Mouse (Mus musculus) intestine, embryonic 14.5 days (tissue): ENCODE data around the gene Arhgap27. TPM values are rescaled to one million over a fixed set of nuclear protein-coding genes. Genes with fewer than 3 reads are reported as not detected.
A peak's percentile ranks its signal among the peaks of the same experiment; 100 is the strongest.

Experiments used
- ATAC-seq: fragments of 200-750 bp; cut with Nextera tagmentation; replicated peaks from 2 replicates; pipeline ENCODE4 v1.8.0; 2017; ENCODE audit warnings: low read depth, moderate number of reproducible peaks, moderate TSS enrichment, moderate library complexity; ENCODE audit not compliant: low FRiP score, low TSS enrichment
- DNase-seq: peaks from one replicate; pipeline ENCODE4 v3.0.0-alpha.2; 2018; ENCODE audit warnings: low spot score
- H3K27ac ChIP-seq: fragments of 300-500 bp; sonication (generic); 2 replicates; pipeline ENCODE4 v1.5.1; 2014; ENCODE audit warnings: low read depth, mild to moderate bottlenecking, control low read depth
- H3K27me3 ChIP-seq: fragments of 300-500 bp; sonication (generic); replicated peaks from 2 replicates; pipeline ENCODE4 v1.6.1; 2014; ENCODE audit warnings: low read length, control low read depth; ENCODE audit not compliant: control insufficient read depth, insufficient read depth
- H3K36me3 ChIP-seq: fragments of 300-500 bp; sonication (generic); 2 replicates; pipeline ENCODE4 v1.6.1; 2014; ENCODE audit warnings: low read length, control low read depth; ENCODE audit not compliant: control insufficient read depth, insufficient read depth
- H3K4me1 ChIP-seq: fragments of 300-500 bp; sonication (generic); replicated peaks from 2 replicates; pipeline ENCODE4 v1.6.1; 2014; ENCODE audit warnings: low read length, control low read depth, mixed read lengths; ENCODE audit not compliant: control insufficient read depth, insufficient read depth
- H3K4me2 ChIP-seq: fragments of 300-500 bp; sonication (generic); 2 replicates; pipeline ENCODE4 v1.6.1; 2014; ENCODE audit warnings: low read length
- H3K4me3 ChIP-seq: fragments of 300-500 bp; sonication (generic); 2 replicates; pipeline ENCODE4 v1.5.1; 2014; ENCODE audit warnings: low read depth, low read length, control low read depth, mixed read lengths
- H3K9ac ChIP-seq: fragments of 300-500 bp; sonication (generic); 2 replicates; pipeline ENCODE4 v1.6.1; 2014; ENCODE audit warnings: mild to moderate bottlenecking, low read length
- H3K9me3 ChIP-seq: fragments of 300-500 bp; sonication (generic); 2 replicates; pipeline ENCODE4 v1.6.1; 2016; ENCODE audit warnings: low read length, control low read depth; ENCODE audit not compliant: control insufficient read depth
- WGBS: fragments of 180-500 bp; shearing (Covaris S2); extraction: QIAGEN DNeasy Blood & Tissue Kit; methylation state at CpG from one replicate; pipeline ENCODE4 v1.1.7; 2014; 5-methylcytosine and 5-hydroxymethylcytosine counted together
- polyA plus RNA-seq: library from polyadenylated mRNA; unstranded; fragments of >200 nt; fragmentation: Nextera tagmentation; extraction: Ambion mirVana; gene quantifications from 2 replicates; pipeline ENCODE4 v1.2.1, GENCODE M21; 2014

The Arhgap27 gene
- polyA plus RNA-seq, 1 experiment from 2014 or later = 24.8 TPM

- no peak for DNase-seq
- 0 out of 2 replicates have a peak, but pooled peaks cover 8% of the 10 kb centered on the region for H3K4me1 ChIP-seq
- no peak for ATAC-seq
- H3K4me3 ChIP-seq = no peak overlapping the region
- 18% methylated on average over 6 of the region's 6 CpGs for WGBS
- H3K27ac ChIP-seq = 0 out of 2 replicates have a peak overlapping the region, but pooled peaks have one; percentile 14
- H3K9ac ChIP-seq = no peak overlapping the region
- H3K9me3 ChIP-seq = no peaks in the 10 kb centered on the region
- no peaks in the 10 kb centered on the region for H3K36me3 ChIP-seq
- no peak overlapping the region for H3K4me2 ChIP-seq
- H3K27me3 ChIP-seq = no peaks in the 10 kb centered on the region
These were observed 77.5 kb downstream of the Arhgap27 start for GRCm38 (mm10) chr11:103285951-103286350.

- Histone ChIP-seq H3K9me3 (no peaks in the 10 kb centered on the region), H3K27me3 (no peaks in the 10 kb centered on the region), H3K9ac (no peak overlapping the region), H3K4me3 (no peak overlapping the region), H3K36me3 (no peaks in the 10 kb centered on the region), H3K27ac (0 out of 2 replicates have a peak overlapping the region, but pooled peaks have one; percentile 14), H3K4me2 (no peak overlapping the region), H3K4me1 (0 out of 2 replicates have a peak, but pooled peaks cover 8% of the 10 kb centered on the region)
- ATAC-seq (no peak), DNase-seq (no peak)
- WGBS = 80% methylated on average over 10 of the region's 10 CpGs
These were observed 78.2 kb downstream of the Arhgap27 start for GRCm38 (mm10) chr11:103285276-103285675.

GRCm38 (mm10) chr11:103281784-103282183 is 81.7 kb downstream of the Arhgap27 start:
- DNase-seq = no peak
- H3K4me3 ChIP-seq = no peak overlapping the region
- no peak overlapping the region for H3K4me2 ChIP-seq
- no peaks in the 10 kb centered on the region for H3K9me3 ChIP-seq
- no peak for ATAC-seq
- H3K36me3 ChIP-seq = no peaks in the 10 kb centered on the region
- H3K27me3 ChIP-seq = no peaks in the 10 kb centered on the region
- no peak overlapping the region for H3K9ac ChIP-seq
- 0 out of 2 replicates have a peak, but pooled peaks cover 8% of the 10 kb centered on the region for H3K4me1 ChIP-seq
- WGBS = 64% methylated on average over 7 of the region's 7 CpGs
- no peak overlapping the region for H3K27ac ChIP-seq

Other genes starting within 250 kb of the Arhgap27 start
- gene Hexim1, start 247.5 kb downstream of the Arhgap27 start, polyA plus RNA-seq = 6.8 and 6.9 TPM in 2 replicates
- gene Hexim2, start 231.3 kb downstream of the Arhgap27 start, polyA plus RNA-seq = 6.9 and 9.7 TPM in 2 replicates
- 3.1 and 3.6 TPM in 2 replicates for gene Fmnl1, start 192.6 kb downstream of the Arhgap27 start, polyA plus RNA-seq
- 1.3 and 1.4 TPM in 2 replicates for gene 1700023F06Rik, start 155.1 kb downstream of the Arhgap27 start, polyA plus RNA-seq
- gene Spata32, start 145.3 kb downstream of the Arhgap27 start, polyA plus RNA-seq = not detected in 2 replicates
- 3.7 and 3.9 TPM in 2 replicates for gene Map3k14, start 96.2 kb downstream of the Arhgap27 start, polyA plus RNA-seq
- 7.2 and 8.5 TPM in 2 replicates for gene Plekhm1, start 49.0 kb upstream of the Arhgap27 start, polyA plus RNA-seq
- not detected in 2 replicates for gene Lrrc37a, start 140.9 kb upstream of the Arhgap27 start, polyA plus RNA-seq